Mouse (Mus musculus): ENCODE data around the gene Nelfcd.

DNA sequence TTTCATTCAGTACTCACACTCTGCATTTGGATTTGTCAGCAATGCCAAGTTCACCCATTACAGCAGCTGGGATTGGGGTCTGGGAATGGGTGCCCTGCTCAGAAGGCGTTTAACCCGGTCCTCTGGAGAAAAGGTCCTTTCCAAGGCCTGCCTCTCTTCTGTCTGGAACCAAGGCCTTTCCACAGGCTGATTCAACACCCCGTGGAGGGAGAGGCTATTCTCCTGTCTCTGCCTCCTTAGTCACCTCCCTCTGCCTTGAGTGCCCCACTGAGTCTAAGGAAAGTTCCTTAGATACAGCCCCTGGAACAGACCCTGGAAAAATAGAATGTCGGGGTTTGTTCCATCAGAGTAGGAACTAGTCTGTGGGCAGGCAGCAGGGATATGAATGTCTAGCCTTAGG lies 32.8 kb downstream of the Nelfcd start:
- TF ChIP-seq MYOD1 (IDR thresholded peaks at IDR 0.05; ENCODE audit: control insufficient read depth in 1 of 3, insufficient read length in 2 of 3, low read depth in 2 of 3) (no peak), USF1 (IDR thresholded peaks at IDR 0.05; ENCODE audit: low read depth) (no peak), POLR2A (IDR thresholded peaks at IDR 0.05; ENCODE audit: insufficient read length, low read depth) (no peak), MYOG (IDR thresholded peaks at IDR 0.05; ENCODE audit: control insufficient read depth in 1 of 3, insufficient read depth in 1 of 3, insufficient read length in 2 of 3, low read depth in 2 of 3) (no peak), MAX (IDR thresholded peaks at IDR 0.05; ENCODE audit: low read depth) (no peak), E2F4 (IDR thresholded peaks at IDR 0.05; ENCODE audit: insufficient read depth) (no peak), TCF12 (IDR thresholded peaks at IDR 0.05; ENCODE audit: insufficient read depth, poor library complexity, severe bottlenecking) (no peak), REST (IDR thresholded peaks at IDR 0.05; ENCODE audit: insufficient read depth, insufficient read length) (no peak), CEBPB (IDR thresholded peaks at IDR 0.05; ENCODE audit: insufficient read depth, poor library complexity, severe bottlenecking) (no peak), TCF3 (IDR thresholded peaks at IDR 0.05; ENCODE audit: insufficient read length, low read depth) (no peak), SRF (IDR thresholded peaks at IDR 0.05; ENCODE audit: control insufficient read depth, insufficient read length, low read depth) (no peak), POLR2AphosphoS2 (IDR thresholded peaks at IDR 0.05; ENCODE audit: insufficient read length, low read depth) (no peak)

All from myocyte (in vitro differentiated cells).